Mouse (Mus musculus) duodenum, adult 2 months (tissue): ENCODE measurements around the gene Slc22a13. TPM values are rescaled to one million over a fixed set of nuclear protein-coding genes. Genes with fewer than 3 reads are reported as not detected.

Source experiments
- polyA plus RNA-seq: library from polyadenylated mRNA; depleted of rRNA; stranded (reverse); fragments of >200 nt; gene quantifications from 2 replicates; pipeline ENCODE4 v1.2.3, GENCODE M21; 2012; ENCODE audit warnings: low replicate concordance; rRNA removed

Gene Slc22a13
- polyA plus RNA-seq: 0.26 and 1.4 TPM in 2 replicates

DNA sequence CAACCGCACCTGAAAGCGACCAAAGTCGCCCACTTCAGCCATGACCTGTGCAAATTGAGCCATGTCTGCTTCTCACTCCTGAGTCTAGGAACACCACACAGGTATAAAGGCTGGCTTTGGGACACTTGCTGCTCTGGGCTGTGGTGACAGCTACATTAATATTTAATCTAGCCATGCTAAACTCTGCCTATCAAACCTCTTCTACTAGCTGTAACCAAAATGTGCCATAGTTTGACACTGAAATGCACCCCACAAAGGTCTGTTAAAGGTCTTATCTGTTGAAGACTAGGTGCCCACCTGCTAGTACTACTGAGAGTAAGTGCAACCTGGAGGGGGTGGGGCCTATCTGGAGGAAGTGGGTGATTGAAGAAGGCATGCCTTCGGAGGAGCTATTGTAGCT lies at the start of gene Slc22a13:
Slc22a13 (minus strand) TSS at position 101 of the 400 bp plus-strand sequence.

GRCm38 (mm10) chr9:119158861-119159260 lies 50.0 kb downstream of the Slc22a13 start, which contains the start of gene Gm47289:
Gene Gm47289, plus strand, starts transcription at chr9:119159161.

DNA sequence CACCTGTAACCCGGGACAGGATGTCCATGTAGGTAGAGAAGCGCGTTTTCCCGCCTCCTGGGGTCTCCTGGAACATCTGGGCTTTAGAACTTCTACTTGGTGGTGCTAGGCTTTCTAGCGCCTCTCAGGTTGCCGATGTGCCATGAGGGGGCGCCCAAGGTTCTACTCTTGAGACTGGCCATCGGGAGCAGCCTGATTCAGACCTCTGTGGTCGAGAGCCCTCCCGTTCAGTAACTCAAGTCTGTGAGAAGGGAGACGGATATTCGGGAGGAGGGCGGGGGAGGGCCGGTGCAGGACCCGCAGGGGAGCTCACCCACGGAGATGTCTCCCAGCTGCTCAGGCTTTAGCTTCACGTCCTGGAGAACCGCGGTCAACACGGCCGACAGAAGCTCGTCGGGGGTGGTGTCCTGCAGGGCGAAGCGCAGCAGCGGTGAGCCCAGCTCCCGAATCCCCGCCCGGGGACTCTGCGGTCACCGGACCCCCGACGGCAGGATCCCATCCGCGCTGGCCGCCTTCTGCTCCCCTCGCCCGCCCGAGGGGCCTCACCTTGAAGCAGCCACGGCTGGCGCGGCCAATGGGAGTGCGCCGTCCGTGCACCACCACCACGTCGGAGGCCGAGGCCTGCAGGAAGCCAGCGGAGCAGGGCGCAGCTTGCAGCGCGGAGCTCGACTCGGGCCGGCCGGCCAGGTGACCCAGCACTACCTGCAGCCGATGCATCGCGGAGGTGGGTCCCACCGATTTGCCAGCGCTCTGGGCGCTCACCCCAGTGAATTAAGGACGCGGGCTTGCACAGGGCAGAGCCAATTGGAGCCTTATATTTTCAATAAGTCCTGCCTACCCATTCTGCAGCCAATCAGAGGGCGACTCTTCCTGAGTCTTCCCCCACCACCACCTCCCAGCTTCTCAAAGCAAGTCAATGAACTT lies 52.4 kb downstream of the Slc22a13 start, which contains the start of gene Acaa1b:
Acaa1b (minus strand) TSS at position 816 of the 924 bp plus-strand sequence.

Other genes with a start within 250 kb of the Slc22a13 start
- 3.0 and 14.4 TPM in 2 replicates for gene Vill, start 156.3 kb downstream of the Slc22a13 start, polyA plus RNA-seq
- gene Plcd1, start 115.6 kb downstream of the Slc22a13 start, polyA plus RNA-seq: 23.6 and 36.8 TPM in 2 replicates
- gene Dlec1, start 106.6 kb downstream of the Slc22a13 start, polyA plus RNA-seq: 0.19 and 0.44 TPM in 2 replicates
- gene Acaa1b, start 52.0 kb downstream of the Slc22a13 start, polyA plus RNA-seq: 53.8 and 99.1 TPM in 2 replicates
- gene Gm47289, start 49.9 kb downstream of the Slc22a13 start, polyA plus RNA-seq: 0.04 TPM in 1 of 2 replicates, not detected in the other
- 8.4 and 8.6 TPM in 2 replicates for gene Oxsr1, start 113.3 kb upstream of the Slc22a13 start, polyA plus RNA-seq
- 593 and 1,842 TPM in 2 replicates for gene Acaa1a, start 130.6 kb upstream of the Slc22a13 start, polyA plus RNA-seq
- gene Myd88, start 132.3 kb upstream of the Slc22a13 start, polyA plus RNA-seq: 13.6 and 21.1 TPM in 2 replicates
- 7.3 and 12.2 TPM in 2 replicates for gene Xylb, start 148.3 kb upstream of the Slc22a13 start, polyA plus RNA-seq
- gene Slc22a14, start 156.5 kb upstream of the Slc22a13 start, polyA plus RNA-seq: 0.06 TPM in 1 of 2 replicates, not detected in the other
- gene Acvr2b, start 193.0 kb upstream of the Slc22a13 start, polyA plus RNA-seq: 1.8 and 2.4 TPM in 2 replicates
- 0.87 and 1.8 TPM in 2 replicates for gene Exog, start 235.8 kb upstream of the Slc22a13 start, polyA plus RNA-seq